Mouse (Mus musculus): ENCODE results near the gene Btbd6. TPM values are rescaled to one million over a fixed set of nuclear protein-coding genes. Genes with fewer than 3 reads are reported as not detected.

The Btbd6 gene
- polyA plus RNA-seq, 1 experiment from 2014 or later, result 10.1 TPM

Other genes with a start within 250 kb of the Btbd6 start
- gene Pld4, start 215.8 kb upstream of the Btbd6 start, polyA plus RNA-seq (2016; fragmentation: Nextera tagmentation; extraction: Ambion mirVana), result 7.9 and 8.0 TPM in 2 replicates
- gene Ahnak2, start 173.8 kb upstream of the Btbd6 start, polyA plus RNA-seq (2016; fragmentation: Nextera tagmentation; extraction: Ambion mirVana), result 0.13 and 0.23 TPM in 2 replicates
- gene Clba1, start 167.5 kb upstream of the Btbd6 start, polyA plus RNA-seq (2016; fragmentation: Nextera tagmentation; extraction: Ambion mirVana), result 1.1 and 1.2 TPM in 2 replicates
- gene Cdca4, start 147.1 kb upstream of the Btbd6 start, polyA plus RNA-seq (2016; fragmentation: Nextera tagmentation; extraction: Ambion mirVana), result 82.0 and 86.0 TPM in 2 replicates
- 0.32 and 0.61 TPM in 2 replicates for gene Gpr132, start 108.3 kb upstream of the Btbd6 start, polyA plus RNA-seq (2016; fragmentation: Nextera tagmentation; extraction: Ambion mirVana)
- gene Jag2, start 46.7 kb upstream of the Btbd6 start, polyA plus RNA-seq (2016; fragmentation: Nextera tagmentation; extraction: Ambion mirVana), result 0.57 and 0.64 TPM in 2 replicates
- 21.4 and 21.7 TPM in 2 replicates for gene Nudt14, start 34.4 kb upstream of the Btbd6 start, polyA plus RNA-seq (2016; fragmentation: Nextera tagmentation; extraction: Ambion mirVana)
- 46.2 and 47.1 TPM in 2 replicates for gene Brf1, start 24.2 kb downstream of the Btbd6 start, polyA plus RNA-seq (2016; fragmentation: Nextera tagmentation; extraction: Ambion mirVana)
- gene Pacs2, start 38.0 kb downstream of the Btbd6 start, polyA plus RNA-seq (2016; fragmentation: Nextera tagmentation; extraction: Ambion mirVana), result 8.3 and 9.6 TPM in 2 replicates
- gene Tex22, start 98.0 kb downstream of the Btbd6 start, polyA plus RNA-seq (2016; fragmentation: Nextera tagmentation; extraction: Ambion mirVana), result not detected in 2 replicates
- 7.2 and 7.7 TPM in 2 replicates for gene Mta1, start 121.8 kb downstream of the Btbd6 start, polyA plus RNA-seq (2016; fragmentation: Nextera tagmentation; extraction: Ambion mirVana)
- 52.1 and 53.5 TPM in 2 replicates for gene Crip2, start 163.8 kb downstream of the Btbd6 start, polyA plus RNA-seq (2016; fragmentation: Nextera tagmentation; extraction: Ambion mirVana)
- 96.9 and 99.8 TPM in 2 replicates for gene Crip1, start 169.8 kb downstream of the Btbd6 start, polyA plus RNA-seq (2016; fragmentation: Nextera tagmentation; extraction: Ambion mirVana)
- 18.3 and 18.5 TPM in 2 replicates for gene Tedc1, start 179.9 kb downstream of the Btbd6 start, polyA plus RNA-seq (2016; fragmentation: Nextera tagmentation; extraction: Ambion mirVana)
- gene Tmem121, start 209.4 kb downstream of the Btbd6 start, polyA plus RNA-seq (2016; fragmentation: Nextera tagmentation; extraction: Ambion mirVana), result 1.0 and 1.2 TPM in 2 replicates

Data from liver, embryonic 12.5 days (tissue).